Mouse (Mus musculus) mesoderm, embryonic 11.5 days (tissue): ENCODE results near the gene Vars2.

ENCODE experiments used
- DNase-seq: peaks from one replicate; pipeline ENCODE4 v3.0.0-alpha.2; 2012; ENCODE audit warnings: low read depth, low spot score

Vars2 gene

GRCm38 (mm10) chr17:35693906-35694305, 26.5 kb upstream of the Vars2 start:
- DNase-seq: no peak

GRCm38 (mm10) chr17:35692368-35692767, 25.0 kb upstream of the Vars2 start:
- no peak for DNase-seq

DNA sequence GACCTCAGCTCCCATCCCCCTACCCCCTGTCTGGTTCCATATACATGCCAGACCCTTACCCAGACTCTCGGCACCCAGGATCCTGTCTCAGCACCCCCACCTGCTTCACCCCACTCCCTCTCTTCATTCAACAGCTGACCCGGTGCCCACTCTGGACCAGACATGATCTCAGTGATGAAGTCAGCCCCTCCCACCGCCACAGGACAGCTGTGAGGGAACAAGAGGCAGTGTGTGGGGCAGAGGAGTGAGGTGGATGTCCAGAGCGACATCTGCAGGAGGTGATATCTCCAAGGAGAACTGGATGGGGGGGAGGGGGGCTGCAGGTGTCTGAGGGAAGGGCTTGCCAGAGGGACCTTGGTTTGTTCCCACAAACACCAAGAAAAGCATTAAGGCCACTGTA, 24.4 kb upstream of the Vars2 start:
- no peak for DNase-seq

DNA sequence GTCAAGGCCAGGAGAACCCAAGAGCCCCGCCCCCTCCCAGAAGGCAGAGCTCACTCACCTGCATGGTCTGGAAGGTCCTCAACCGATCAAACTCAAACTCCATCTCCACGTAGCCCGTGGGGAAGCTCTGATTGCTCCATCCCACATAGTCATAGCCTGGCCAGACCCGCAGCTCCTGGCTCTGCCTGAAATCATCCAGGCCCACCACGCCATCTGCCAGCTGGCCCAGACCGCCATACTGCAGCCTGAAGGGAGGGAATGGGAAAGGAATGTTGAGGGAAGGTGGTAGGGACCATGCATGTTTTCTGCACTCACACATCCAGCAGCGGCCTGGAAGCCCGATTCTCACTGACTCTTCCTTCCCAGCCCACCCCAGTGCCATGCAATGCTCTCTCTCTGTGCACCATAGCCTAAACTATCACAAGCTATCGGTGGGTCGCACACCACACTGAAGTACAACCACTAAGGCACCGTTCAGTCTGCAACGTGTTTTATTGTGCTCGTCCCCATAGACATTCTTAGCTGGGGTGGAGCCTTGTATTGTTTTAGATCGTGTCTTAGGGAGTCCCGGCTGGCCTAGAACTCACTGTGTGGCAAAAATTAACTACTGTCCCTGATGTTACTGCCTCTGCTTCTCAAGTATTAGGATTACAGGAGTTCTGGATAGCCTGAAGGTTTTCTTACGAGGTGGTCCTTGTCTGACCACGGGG, 22.7 kb upstream of the Vars2 start:
- no peak for DNase-seq

DNA sequence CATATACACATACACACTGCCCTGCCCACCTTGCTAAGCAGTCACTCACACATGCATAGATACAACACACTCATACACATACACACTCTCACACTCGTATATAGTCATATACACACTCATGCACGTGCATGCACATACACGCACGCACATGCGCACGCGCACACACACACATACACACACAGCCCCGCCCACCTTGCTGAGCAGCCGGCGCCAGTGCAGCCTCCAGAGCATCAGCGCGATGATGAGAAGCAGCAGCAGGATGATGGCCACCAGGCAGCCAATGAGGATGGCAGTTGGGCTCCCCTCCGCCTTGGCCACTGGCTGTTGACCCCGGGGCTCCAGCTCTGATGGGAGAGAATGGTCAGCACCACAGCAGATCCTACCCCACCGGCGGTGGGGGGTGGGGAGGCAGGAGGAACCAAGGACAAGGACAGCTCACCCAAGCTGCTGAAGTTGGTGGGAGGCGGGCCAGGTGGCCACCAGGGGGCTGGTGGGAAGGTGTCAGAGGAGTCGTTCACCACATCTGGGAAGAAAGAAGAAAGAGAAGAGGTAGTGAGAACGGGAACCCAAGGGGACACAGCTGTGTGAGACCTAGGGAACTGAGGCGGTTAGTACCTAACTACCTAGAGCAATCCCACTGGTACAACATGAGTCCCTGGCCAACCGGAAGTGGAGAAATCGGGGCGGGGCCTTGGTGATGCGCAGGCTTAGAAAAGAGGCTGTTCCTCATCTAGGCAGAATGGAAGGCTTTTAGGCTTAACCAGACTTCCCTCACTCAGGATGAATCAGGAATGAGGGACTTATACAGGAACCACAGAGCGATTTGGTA, 21.2 kb upstream of the Vars2 start:
- no peak for DNase-seq

- peak; percentile 34 for DNase-seq
Observed at GRCm38 (mm10) chr17:35685061-35685460, 17.7 kb upstream of the Vars2 start.

GRCm38 (mm10) chr17:35681986-35682385, 14.6 kb upstream of the Vars2 start:
- no peak for DNase-seq

- peak; percentile 51 for DNase-seq
Observed at GRCm38 (mm10) chr17:35680591-35680990, 13.2 kb upstream of the Vars2 start.

DNA sequence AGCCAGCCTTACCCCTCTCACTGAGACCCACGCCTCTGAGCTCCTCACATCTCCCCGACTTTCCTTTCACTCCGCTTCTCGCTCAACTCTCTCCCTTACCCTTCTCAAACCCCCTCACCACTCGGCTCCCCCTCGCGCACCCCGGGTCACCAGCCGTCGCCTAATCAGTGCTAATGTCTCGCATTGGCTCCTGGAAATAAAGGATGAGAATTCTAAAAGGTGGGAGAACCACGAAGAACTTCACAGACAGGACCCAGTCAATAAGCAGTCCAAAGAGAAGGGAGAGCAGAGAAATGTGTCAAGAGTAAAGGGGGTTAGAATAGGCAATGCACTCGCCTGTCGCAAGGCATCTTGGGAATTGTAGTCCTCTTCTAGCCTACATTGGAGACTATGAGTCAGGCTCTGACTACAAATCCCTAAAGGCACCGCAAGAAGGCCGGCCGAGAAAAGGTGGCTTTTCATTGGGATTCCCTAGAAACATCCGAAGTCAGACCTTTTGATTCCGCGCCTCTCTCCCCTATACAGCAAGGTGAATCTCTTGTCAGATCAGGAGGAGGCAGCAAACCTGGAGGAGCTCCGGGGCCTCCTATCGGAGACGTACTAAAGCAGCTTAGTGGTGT, 6.1 kb upstream of the Vars2 start, which contains the start of gene Gtf2h4:
TSS of gene Gtf2h4 (minus strand) at position 324 of the 620 bp plus-strand sequence.
- peak; percentile 91 for DNase-seq

DNA sequence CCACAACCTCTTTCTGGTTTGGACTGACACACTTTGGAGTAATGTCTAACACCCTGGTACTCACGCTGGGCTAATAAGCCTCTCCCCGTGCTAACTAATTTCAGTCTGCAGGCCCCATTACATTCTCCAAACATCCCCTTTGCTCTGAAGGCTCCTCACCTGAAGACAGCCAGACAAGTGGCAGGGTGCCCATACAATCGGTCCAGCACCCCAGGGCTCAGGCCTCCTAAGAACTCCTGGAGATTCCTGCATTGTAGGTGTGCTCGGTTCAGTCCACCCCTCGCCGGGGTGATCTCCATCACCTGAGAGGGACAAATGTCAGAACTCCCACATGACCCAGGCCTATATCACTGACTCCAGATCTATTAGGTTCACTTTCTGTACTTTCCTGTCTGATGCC, 5.1 kb upstream of the Vars2 start:
- no peak for DNase-seq

DNA sequence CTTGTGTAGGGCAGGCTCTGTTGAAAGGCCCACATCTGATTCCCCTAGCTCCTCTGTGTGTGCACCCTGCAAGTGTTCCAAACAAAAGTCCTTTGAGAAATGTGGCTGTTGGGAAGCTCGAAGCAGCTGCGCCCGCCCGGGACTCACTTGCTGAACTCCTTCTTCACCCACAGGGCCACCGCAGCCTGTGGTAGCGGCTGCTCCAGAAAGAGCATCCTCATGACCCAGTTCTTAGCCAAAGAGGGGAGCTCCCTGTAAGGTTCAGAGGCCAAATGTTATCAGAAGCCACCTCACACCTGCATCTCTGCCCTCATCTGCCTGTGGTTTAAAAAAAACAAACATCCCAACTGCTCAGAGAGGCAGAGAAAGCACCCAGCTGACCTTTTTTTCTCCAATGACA, 4.5 kb upstream of the Vars2 start:
- DNase-seq: no peak

- no peak for DNase-seq
Observed at GRCm38 (mm10) chr17:35669731-35670130, 2.3 kb upstream of the Vars2 start.

DNA sequence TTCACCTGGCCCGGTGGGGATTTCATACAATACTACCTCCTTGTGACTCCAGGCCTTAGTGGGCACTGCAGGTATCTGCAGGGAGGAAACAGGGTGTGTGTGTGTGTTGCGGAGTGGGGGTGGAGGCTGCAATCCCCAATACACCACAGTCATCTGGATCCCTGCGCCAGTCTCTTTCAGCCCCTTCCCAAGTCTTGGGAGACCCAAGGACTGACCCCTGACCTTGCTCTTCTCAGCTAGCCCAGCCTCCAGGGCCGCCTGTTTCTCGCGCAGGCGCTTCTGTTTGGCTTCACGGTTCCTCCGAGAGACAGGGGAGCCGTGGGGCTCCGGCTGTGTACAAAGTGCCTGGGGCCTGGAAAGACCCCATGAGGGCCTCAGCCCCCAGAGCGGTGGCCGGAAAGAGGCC, 538 bp downstream of the Vars2 start:
- DNase-seq: peak; percentile 53

DNA sequence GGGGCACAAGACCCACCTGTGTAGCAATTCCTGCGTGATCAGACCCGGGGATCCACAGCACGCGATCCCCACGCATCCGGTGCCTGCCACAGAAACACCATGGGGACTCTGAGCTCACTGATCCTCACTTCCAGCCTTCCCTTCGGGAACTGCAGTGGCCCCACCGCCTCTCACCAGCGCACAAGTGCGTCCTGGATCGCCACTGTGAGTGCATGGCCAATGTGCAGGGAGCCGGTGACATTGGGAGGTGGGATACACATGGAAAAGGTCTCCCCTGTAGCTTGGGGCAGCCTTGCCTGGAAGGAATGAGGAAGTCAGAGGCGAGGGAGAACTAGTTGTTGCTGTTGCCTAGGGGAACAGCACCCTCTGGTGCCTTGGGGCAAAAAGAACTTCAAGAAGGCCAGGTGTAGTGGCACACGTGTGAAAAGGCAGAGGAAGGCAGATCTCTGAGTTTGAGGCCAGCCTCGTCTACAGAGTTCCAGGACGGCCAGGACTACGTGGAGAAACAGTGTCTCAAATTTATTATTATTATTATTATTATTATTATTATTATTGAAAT, 1.4 kb downstream of the Vars2 start:
- no peak for DNase-seq

- DNase-seq: no peak
Observed at GRCm38 (mm10) chr17:35653086-35653485, 14.3 kb downstream of the Vars2 start.

- DNase-seq: no peak
Observed at GRCm38 (mm10) chr17:35649429-35649828, 18.0 kb downstream of the Vars2 start.

GRCm38 (mm10) chr17:35643609-35644236, 23.7 kb downstream of the Vars2 start, which contains the start of gene Mucl3:
Gene Mucl3 (minus strand): TSS chr17:35643695.
- DNase-seq: no peak

DNA sequence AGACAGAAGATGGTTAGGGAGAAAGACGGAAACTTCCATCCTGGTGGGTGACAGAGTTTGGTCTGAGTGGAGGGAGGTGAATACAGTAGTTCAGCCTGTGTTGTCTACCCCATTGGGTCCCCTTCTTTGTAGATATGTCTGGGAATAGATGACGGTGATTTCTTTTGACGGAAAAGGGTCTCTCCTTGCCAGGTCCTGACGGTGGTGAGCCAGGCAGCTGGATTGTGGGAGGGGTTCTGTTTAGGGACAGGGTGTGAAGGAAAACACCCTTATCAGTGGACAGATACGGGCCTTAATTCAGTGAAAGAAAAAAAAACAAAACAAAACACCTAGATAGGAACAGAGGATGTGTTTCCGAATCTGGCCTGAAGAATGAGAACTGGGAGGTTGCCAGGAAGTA, 28.0 kb downstream of the Vars2 start:
- DNase-seq: no peak

DNA sequence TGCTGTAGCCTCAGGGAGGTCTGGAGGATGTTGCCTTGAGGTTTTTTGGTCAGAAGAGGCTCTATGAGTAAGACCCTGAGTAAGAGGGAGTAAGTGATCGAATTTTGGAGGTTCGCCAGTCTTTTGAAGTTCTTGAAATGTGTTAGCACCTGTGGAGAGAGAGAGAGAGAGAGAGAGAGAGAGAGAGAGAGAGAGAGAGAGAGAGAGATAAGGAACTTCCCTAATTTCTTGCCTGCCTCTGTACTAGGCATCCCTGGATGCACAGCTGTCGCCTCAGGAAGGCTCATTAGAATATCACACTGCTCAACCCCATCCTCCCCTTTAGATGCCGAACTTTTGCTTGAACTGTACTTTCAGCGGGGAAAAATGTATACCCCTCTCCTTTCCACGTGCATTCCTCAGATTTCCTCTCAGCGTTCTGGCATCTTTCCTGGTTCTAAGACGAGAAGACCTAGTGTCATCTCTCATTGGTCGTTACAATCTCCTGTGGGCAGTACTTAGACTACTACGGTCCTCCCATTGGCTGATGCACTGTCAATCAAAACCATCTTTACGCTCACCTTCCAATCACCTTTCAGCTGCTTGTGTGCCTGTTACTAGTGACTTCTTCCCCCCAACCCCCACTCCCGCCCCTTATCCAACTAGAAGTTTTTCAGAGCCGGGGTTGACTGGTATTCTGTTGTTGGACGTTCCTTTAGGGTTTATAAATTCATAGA, 28.8 kb downstream of the Vars2 start:
- DNase-seq: peak; percentile 66

GRCm38 (mm10) chr17:35636363-35636762, 31.0 kb downstream of the Vars2 start:
- peak; percentile 14 for DNase-seq

- DNase-seq: peak; percentile 81
Observed at GRCm38 (mm10) chr17:35635699-35636111, 31.7 kb downstream of the Vars2 start.
